Comparison of ENCODE assay signal across 8 mouse cellular contexts in the genomic region with DNA sequence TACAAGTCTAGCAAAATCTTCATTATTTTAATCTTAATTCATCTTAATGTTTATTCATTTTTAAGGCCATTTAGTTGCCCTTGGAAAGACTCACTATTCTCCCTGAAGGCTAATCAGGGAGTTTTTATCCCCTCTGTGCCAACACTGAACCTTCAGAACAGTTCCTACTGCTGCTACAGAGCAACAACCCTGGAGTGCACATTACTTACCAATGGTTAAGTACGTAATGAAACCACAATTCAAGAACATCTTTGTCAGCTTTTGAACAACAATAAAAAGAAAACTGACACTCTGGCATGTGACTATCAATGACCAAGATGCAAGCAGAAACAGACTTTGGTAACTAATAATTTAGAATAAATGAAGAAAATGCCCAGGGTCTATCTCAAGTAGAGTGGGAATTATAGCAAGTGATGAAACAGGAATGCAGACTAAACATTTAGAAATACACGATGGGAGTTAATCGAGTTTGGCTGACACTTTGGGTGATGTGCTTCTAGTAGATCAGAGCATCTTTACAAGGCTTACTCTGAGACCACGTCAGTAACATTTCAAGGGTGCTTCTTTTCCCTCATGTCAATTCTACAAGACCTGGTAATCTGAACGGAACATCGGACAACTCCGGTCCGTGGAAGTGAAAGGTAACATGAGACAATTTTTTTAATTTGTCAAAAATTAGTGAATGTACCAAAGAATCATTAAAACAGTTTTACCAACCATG. TPM values are rescaled to one million over a fixed set of nuclear protein-coding genes. Genes with fewer than 3 reads are reported as not detected.
DNase-seq lines count a peak whose midpoint lies in the region; ATAC-seq and TF ChIP-seq lines count a peak whose summit lies in the region.

No protein-coding gene starts in this region.

- no peak for TF ChIP-seq POLR2A in ES-Bruce4 (IDR thresholded peaks at IDR 0.05; ENCODE audit: insufficient read depth, low read length)

- DNase-seq in heart, adult 8-10 months (ENCODE audit: low spot score) = no peak
- DNase-seq in hindbrain, embryonic 10.5 days (ENCODE audit: low spot score) = no peak
- DNase-seq in midbrain, embryonic 10.5 days (ENCODE audit: low spot score) = no peak
- DNase-seq in Muller cell, postnatal 12 days (ENCODE audit: inconsistent ontology term) = no peak
- DNase-seq in cerebellum, adult 11-12 months = no peak
- no peak for DNase-seq in cerebellum, postnatal 25 days

- no peaks in the 10 kb centered on the region for H3K27me3 ChIP-seq in heart, embryonic 11.5 days (ENCODE audit: control insufficient read depth, insufficient read depth, low read length)
- H3K27me3 ChIP-seq in ES-Bruce4 (ENCODE audit: control insufficient read depth, insufficient read depth, low read length, poor library complexity, severe bottlenecking) = no peaks in the 10 kb centered on the region
- no peaks in the 10 kb centered on the region for H3K27me3 ChIP-seq in hindbrain, embryonic 10.5 days (ENCODE audit: insufficient read depth, poor library complexity, severe bottlenecking)
- no peaks in the 10 kb centered on the region for H3K27me3 ChIP-seq in midbrain, embryonic 10.5 days (ENCODE audit: low read depth, poor library complexity, severe bottlenecking)

- peaks cover 13% of the 10 kb centered on the region for H3K4me1 ChIP-seq in heart, embryonic 11.5 days (ENCODE audit: control insufficient read depth, insufficient read depth, low read length)
- H3K4me1 ChIP-seq in ES-Bruce4 (ENCODE audit: control insufficient read depth, insufficient read depth, low read length) = no peaks in the 10 kb centered on the region
- peaks cover 24% of the 10 kb centered on the region for H3K4me1 ChIP-seq in hindbrain, embryonic 10.5 days (replicated peaks)
- H3K4me1 ChIP-seq in midbrain, embryonic 10.5 days = peaks cover 23% of the 10 kb centered on the region

- TF ChIP-seq CTCF in ES-Bruce4 (IDR thresholded peaks at IDR 0.05; ENCODE audit: low read depth, low read length) = no peak

- 37% methylated on average over 8 of the region's 8 CpGs for WGBS in heart, embryonic 11.5 days (ENCODE audit: insufficient replicate concordance)
- 51% methylated on average over 8 of the region's 8 CpGs for WGBS in hindbrain, embryonic 10.5 days
- WGBS in midbrain, embryonic 10.5 days = 51% methylated on average over 8 of the region's 8 CpGs

- no peak overlapping the region for H3K27ac ChIP-seq in heart, embryonic 11.5 days (ENCODE audit: low read depth, low read length)
- no peak overlapping the region for H3K27ac ChIP-seq in ES-Bruce4 (ENCODE audit: insufficient read depth, low read length)
- H3K27ac ChIP-seq in hindbrain, embryonic 10.5 days = no peak overlapping the region; the same call in 1 of the 2 replicates
- no peak overlapping the region for H3K27ac ChIP-seq in midbrain, embryonic 10.5 days (replicated peaks)

- no peaks in the 10 kb centered on the region for H3K36me3 ChIP-seq in heart, embryonic 11.5 days (ENCODE audit: control insufficient read depth, insufficient read depth, low read length)
- no peaks in the 10 kb centered on the region for H3K36me3 ChIP-seq in ES-Bruce4 (ENCODE audit: control insufficient read depth, insufficient read depth, low read length, poor library complexity, severe bottlenecking)
- H3K36me3 ChIP-seq in hindbrain, embryonic 10.5 days = no peaks in the 10 kb centered on the region; the same call in 1 of the 2 replicates
- 0 out of 2 replicates have a peak, but pooled peaks cover 5% of the 10 kb centered on the region for H3K36me3 ChIP-seq in midbrain, embryonic 10.5 days

- peak overlapping the region; percentile 77 for H3K4me2 ChIP-seq in heart, embryonic 11.5 days

- H3K9ac ChIP-seq in heart, embryonic 11.5 days (ENCODE audit: low read depth, low read length) = peak overlapping the region; percentile 43
- H3K9ac ChIP-seq in ES-Bruce4 (ENCODE audit: low read depth, poor library complexity, severe bottlenecking) = 0 out of 2 replicates have a peak overlapping the region, but pooled peaks have one; percentile 100

- no peak for ATAC-seq in heart, embryonic 11.5 days (replicated peaks; ENCODE audit: insufficient number of reproducible peaks, low FRiP score, low TSS enrichment)

- peak overlapping the region; percentile 99 for H3K4me3 ChIP-seq in heart, embryonic 11.5 days (ENCODE audit: low read depth, low read length)
- H3K4me3 ChIP-seq in ES-Bruce4 (ENCODE audit: low read depth, low read length) = no peak overlapping the region
- peak overlapping the region; percentile 100 for H3K4me3 ChIP-seq in hindbrain, embryonic 10.5 days
- H3K4me3 ChIP-seq in midbrain, embryonic 10.5 days = peak overlapping the region; percentile 99

- TF ChIP-seq EP300 in ES-Bruce4 (IDR thresholded peaks at IDR 0.05; ENCODE audit: insufficient read depth, low read depth, low read length) = no peak

- H3K9me3 ChIP-seq in heart, embryonic 11.5 days (replicated peaks; ENCODE audit: control insufficient read depth, low read length) = no peaks in the 10 kb centered on the region
- H3K9me3 ChIP-seq in ES-Bruce4 (replicated peaks; ENCODE audit: control insufficient read depth, insufficient read depth, low read length, poor library complexity, severe bottlenecking) = no peaks in the 10 kb centered on the region
- no peaks in the 10 kb centered on the region for H3K9me3 ChIP-seq in hindbrain, embryonic 10.5 days
- no peaks in the 10 kb centered on the region; the same call in 1 of the 2 replicates for H3K9me3 ChIP-seq in midbrain, embryonic 10.5 days (replicated peaks)

RNA-seq across cellular contexts. Expression of a gene that starts 2.1 kb away (rescaled TPM):
- 17.3 and 17.7 TPM in 2 replicates for polyA plus RNA-seq in heart, embryonic 11.5 days (2014; fragmentation: Nextera tagmentation; extraction: Ambion mirVana)
- 10 to 100 TPM; 31.1 to 37.0 (median 35.5) TPM for total RNA-seq in heart, adult 8-10 months (2022)
- 64.4 and 69.7 TPM in 2 replicates for polyA plus RNA-seq in ES-Bruce4 (2011; ENCODE audit: insufficient read depth, insufficient read length, low read depth, missing spikeins)
- polyA plus RNA-seq in hindbrain, embryonic 10.5 days (2016; fragmentation: Nextera tagmentation; extraction: Ambion mirVana) = 18.2 and 21.6 TPM in 2 replicates
- polyA plus RNA-seq in midbrain, embryonic 10.5 days (2016; fragmentation: Nextera tagmentation; extraction: Ambion mirVana) = 17.5 and 18.7 TPM in 2 replicates
